Mouse (Mus musculus): ENCODE data around the gene Cap2. TPM values are rescaled to one million over a fixed set of nuclear protein-coding genes. Genes with fewer than 3 reads are reported as not detected.

Gene Cap2
- polyA plus RNA-seq, 1 experiment from 2014 or later, result 1.4 TPM

DNA sequence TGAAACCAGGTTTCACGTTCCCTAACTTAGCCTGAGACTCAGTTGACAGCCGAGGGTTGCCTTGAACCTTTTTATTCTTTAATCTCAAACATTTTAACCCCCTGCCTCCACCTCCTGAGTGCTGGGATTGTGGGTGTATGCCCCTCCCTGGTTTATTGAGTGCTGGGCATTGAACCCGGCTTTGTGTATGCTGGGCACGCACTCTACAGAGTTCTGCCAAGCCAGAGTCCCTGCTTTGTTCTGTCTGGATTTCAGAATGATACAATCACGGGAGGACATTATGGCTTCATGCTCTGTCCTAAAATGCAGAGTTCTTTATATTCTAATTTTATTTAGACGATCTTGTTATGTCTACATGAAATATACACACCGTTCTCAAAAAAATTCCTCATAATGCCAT is 41.1 kb downstream of the Cap2 start:
- no peaks in the 10 kb centered on the region for H3K27me3 ChIP-seq (ENCODE audit: control insufficient read depth, insufficient read depth, low read depth, low read length)
- H3K27ac ChIP-seq (ENCODE audit: low read length), result no peak overlapping the region
- 70% methylated on average over 7 of the region's 7 CpGs for WGBS (ENCODE audit: insufficient replicate concordance)
- no peak overlapping the region for H3K4me2 ChIP-seq (ENCODE audit: low read depth, low read length)
- no peaks in the 10 kb centered on the region for H3K36me3 ChIP-seq (ENCODE audit: control insufficient read depth, insufficient read depth)
- no peaks in the 10 kb centered on the region for H3K4me1 ChIP-seq (ENCODE audit: control insufficient read depth, low read depth, low read length)
- no peak overlapping the region for H3K4me3 ChIP-seq (ENCODE audit: low read depth, low read length)
- no peak for ATAC-seq (ENCODE audit: low read depth)
- no peak overlapping the region for H3K9ac ChIP-seq (ENCODE audit: low read depth, low read length)
- H3K9me3 ChIP-seq (replicated peaks; ENCODE audit: control insufficient read depth, low read length), result no peaks in the 10 kb centered on the region

DNA sequence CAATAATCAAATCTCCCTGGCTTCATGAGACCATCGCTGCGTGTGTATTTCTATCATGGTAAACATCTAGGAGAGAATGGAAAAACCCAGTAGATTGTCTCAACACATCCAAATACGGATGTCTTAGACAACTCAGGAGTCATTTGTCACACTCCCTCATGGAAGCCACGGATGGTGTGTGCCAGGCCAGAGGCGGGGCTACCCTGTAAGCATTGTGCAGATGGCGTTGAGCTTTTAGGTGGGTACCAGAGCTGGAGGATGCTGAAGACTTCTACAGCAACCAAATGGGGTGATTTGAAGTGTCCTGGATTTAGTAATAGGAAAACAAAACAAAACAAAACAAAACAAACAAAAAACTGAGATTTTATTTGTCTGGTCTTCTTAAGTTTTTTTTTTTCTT is 43.0 kb downstream of the Cap2 start:
- 59% methylated on average over 6 of the region's 6 CpGs for whole genome bisulfite sequencing (ENCODE audit: insufficient replicate concordance)
- Histone ChIP-seq H3K9ac (ENCODE audit: low read depth, low read length) (no peak overlapping the region), H3K36me3 (ENCODE audit: control insufficient read depth, insufficient read depth) (no peaks in the 10 kb centered on the region), H3K4me3 (ENCODE audit: low read depth, low read length) (no peak overlapping the region), H3K27ac (ENCODE audit: low read length) (no peak overlapping the region), H3K4me1 (ENCODE audit: control insufficient read depth, low read depth, low read length) (no peaks in the 10 kb centered on the region), H3K9me3 (replicated peaks; ENCODE audit: control insufficient read depth, low read length) (no peaks in the 10 kb centered on the region), H3K4me2 (ENCODE audit: low read depth, low read length) (no peak overlapping the region), H3K27me3 (ENCODE audit: control insufficient read depth, insufficient read depth, low read depth, low read length) (no peaks in the 10 kb centered on the region)
- no peak for ATAC-seq (ENCODE audit: low read depth)

- no peak overlapping the region for H3K9ac ChIP-seq (ENCODE audit: low read depth, low read length)
- WGBS (ENCODE audit: insufficient replicate concordance), result 58% methylated on average over 9 of the region's 9 CpGs
- H3K27me3 ChIP-seq (ENCODE audit: control insufficient read depth, insufficient read depth, low read depth, low read length), result no peaks in the 10 kb centered on the region
- H3K4me3 ChIP-seq (ENCODE audit: low read depth, low read length), result no peak overlapping the region
- H3K36me3 ChIP-seq (ENCODE audit: control insufficient read depth, insufficient read depth), result no peaks in the 10 kb centered on the region
- no peaks in the 10 kb centered on the region for H3K9me3 ChIP-seq (replicated peaks; ENCODE audit: control insufficient read depth, low read length)
- ATAC-seq (ENCODE audit: low read depth), result no peak
- H3K27ac ChIP-seq (ENCODE audit: low read length), result no peak overlapping the region
- H3K4me1 ChIP-seq (ENCODE audit: control insufficient read depth, low read depth, low read length), result no peaks in the 10 kb centered on the region
- H3K4me2 ChIP-seq (ENCODE audit: low read depth, low read length), result no peak overlapping the region
These were observed 43.4 kb downstream of the Cap2 start for GRCm38 (mm10) chr13:46545081-46545480.

- Histone ChIP-seq H3K9me3 (replicated peaks; ENCODE audit: control insufficient read depth, low read length) (no peaks in the 10 kb centered on the region), H3K36me3 (ENCODE audit: control insufficient read depth, insufficient read depth) (no peaks in the 10 kb centered on the region), H3K4me1 (ENCODE audit: control insufficient read depth, low read depth, low read length) (no peaks in the 10 kb centered on the region), H3K4me3 (ENCODE audit: low read depth, low read length) (no peak overlapping the region), H3K27me3 (ENCODE audit: control insufficient read depth, insufficient read depth, low read depth, low read length) (no peaks in the 10 kb centered on the region), H3K4me2 (ENCODE audit: low read depth, low read length) (no peak overlapping the region), H3K9ac (ENCODE audit: low read depth, low read length) (no peak overlapping the region), H3K27ac (ENCODE audit: low read length) (no peak overlapping the region)
- 66% methylated on average over 4 of the region's 4 CpGs for WGBS (ENCODE audit: insufficient replicate concordance)
- no peak for ATAC-seq (ENCODE audit: low read depth)
These were observed 45.2 kb downstream of the Cap2 start for GRCm38 (mm10) chr13:46546846-46547245.

DNA sequence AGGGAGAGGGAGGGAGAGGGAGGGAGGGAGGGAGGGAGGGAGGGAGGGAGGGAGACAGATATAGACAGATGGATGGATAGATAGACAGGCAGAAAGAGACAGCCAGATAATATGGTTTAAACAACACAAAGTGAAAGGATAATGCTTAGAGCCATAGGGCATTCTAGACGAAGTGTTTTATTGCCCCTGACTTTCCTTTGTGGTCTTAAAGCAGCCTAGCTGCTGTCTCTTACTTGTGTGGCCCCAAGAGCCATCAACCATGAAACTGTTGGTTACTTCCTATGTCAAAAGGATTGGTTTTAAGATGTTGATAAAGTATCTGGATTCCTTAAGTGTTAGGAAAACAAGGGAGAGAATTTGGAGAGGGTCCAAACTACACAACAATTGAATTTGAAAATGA is 45.6 kb downstream of the Cap2 start:
- WGBS (ENCODE audit: insufficient replicate concordance), result 23% methylated on average over 1 of the region's 1 CpGs
- no peak overlapping the region for H3K27ac ChIP-seq (ENCODE audit: low read length)
- no peaks in the 10 kb centered on the region for H3K9me3 ChIP-seq (replicated peaks; ENCODE audit: control insufficient read depth, low read length)
- H3K4me2 ChIP-seq (ENCODE audit: low read depth, low read length), result no peak overlapping the region
- ATAC-seq (ENCODE audit: low read depth), result no peak
- no peaks in the 10 kb centered on the region for H3K36me3 ChIP-seq (ENCODE audit: control insufficient read depth, insufficient read depth)
- H3K9ac ChIP-seq (ENCODE audit: low read depth, low read length), result no peak overlapping the region
- no peaks in the 10 kb centered on the region for H3K27me3 ChIP-seq (ENCODE audit: control insufficient read depth, insufficient read depth, low read depth, low read length)
- H3K4me1 ChIP-seq (ENCODE audit: control insufficient read depth, low read depth, low read length), result no peaks in the 10 kb centered on the region
- H3K4me3 ChIP-seq (ENCODE audit: low read depth, low read length), result no peak overlapping the region

DNA sequence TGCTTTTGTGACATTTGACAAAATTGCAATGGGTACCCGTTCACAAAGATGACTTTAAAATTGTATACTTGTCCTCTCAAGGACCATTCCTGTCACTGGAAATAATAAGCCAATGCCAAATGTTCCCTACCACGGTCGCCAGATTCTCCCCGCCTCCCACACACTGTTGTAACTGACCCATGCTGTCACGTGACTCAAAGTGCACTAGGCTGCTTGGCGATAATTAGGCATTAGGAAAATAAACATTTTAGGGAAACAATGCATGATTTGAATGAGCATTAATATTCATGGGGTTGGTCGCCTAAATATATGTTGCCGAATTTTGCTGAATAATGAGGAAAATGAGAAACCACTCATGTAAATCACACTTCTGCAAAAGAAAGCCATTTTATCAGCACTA is 46.5 kb downstream of the Cap2 start:
- H3K9me3 ChIP-seq (replicated peaks; ENCODE audit: control insufficient read depth, low read length), result no peaks in the 10 kb centered on the region
- H3K4me2 ChIP-seq (ENCODE audit: low read depth, low read length), result no peak overlapping the region
- 72% methylated on average over 8 of the region's 8 CpGs for WGBS (ENCODE audit: insufficient replicate concordance)
- H3K27me3 ChIP-seq (ENCODE audit: control insufficient read depth, insufficient read depth, low read depth, low read length), result no peaks in the 10 kb centered on the region
- no peaks in the 10 kb centered on the region for H3K36me3 ChIP-seq (ENCODE audit: control insufficient read depth, insufficient read depth)
- no peak overlapping the region for H3K27ac ChIP-seq (ENCODE audit: low read length)
- no peaks in the 10 kb centered on the region for H3K4me1 ChIP-seq (ENCODE audit: control insufficient read depth, low read depth, low read length)
- H3K9ac ChIP-seq (ENCODE audit: low read depth, low read length), result no peak overlapping the region
- no peak overlapping the region for H3K4me3 ChIP-seq (ENCODE audit: low read depth, low read length)
- no peak for ATAC-seq (ENCODE audit: low read depth)

GRCm38 (mm10) chr13:46548600-46549179 is 47.0 kb downstream of the Cap2 start:
- no peak for ATAC-seq (ENCODE audit: low read depth)
- Histone ChIP-seq H3K27me3 (ENCODE audit: control insufficient read depth, insufficient read depth, low read depth, low read length) (no peaks in the 10 kb centered on the region), H3K9me3 (replicated peaks; ENCODE audit: control insufficient read depth, low read length) (no peaks in the 10 kb centered on the region), H3K27ac (ENCODE audit: low read length) (no peak overlapping the region), H3K9ac (ENCODE audit: low read depth, low read length) (no peak overlapping the region), H3K4me2 (ENCODE audit: low read depth, low read length) (no peak overlapping the region), H3K36me3 (ENCODE audit: control insufficient read depth, insufficient read depth) (no peaks in the 10 kb centered on the region), H3K4me1 (ENCODE audit: control insufficient read depth, low read depth, low read length) (no peaks in the 10 kb centered on the region), H3K4me3 (ENCODE audit: low read depth, low read length) (no peak overlapping the region)
- 59% methylated on average over 5 of the region's 5 CpGs for WGBS (ENCODE audit: insufficient replicate concordance)

- no peak for ATAC-seq (ENCODE audit: low read depth)
- Histone ChIP-seq H3K4me2 (ENCODE audit: low read depth, low read length) (no peak overlapping the region), H3K9me3 (replicated peaks; ENCODE audit: control insufficient read depth, low read length) (no peaks in the 10 kb centered on the region), H3K4me3 (ENCODE audit: low read depth, low read length) (no peak overlapping the region), H3K9ac (ENCODE audit: low read depth, low read length) (no peak overlapping the region), H3K27ac (ENCODE audit: low read length) (no peak overlapping the region), H3K36me3 (ENCODE audit: control insufficient read depth, insufficient read depth) (no peaks in the 10 kb centered on the region), H3K27me3 (ENCODE audit: control insufficient read depth, insufficient read depth, low read depth, low read length) (no peaks in the 10 kb centered on the region), H3K4me1 (ENCODE audit: control insufficient read depth, low read depth, low read length) (no peaks in the 10 kb centered on the region)
- WGBS (ENCODE audit: insufficient replicate concordance), result 70% methylated on average over 10 of the region's 10 CpGs
These were observed 49.0 kb downstream of the Cap2 start for GRCm38 (mm10) chr13:46550627-46551026.

DNA sequence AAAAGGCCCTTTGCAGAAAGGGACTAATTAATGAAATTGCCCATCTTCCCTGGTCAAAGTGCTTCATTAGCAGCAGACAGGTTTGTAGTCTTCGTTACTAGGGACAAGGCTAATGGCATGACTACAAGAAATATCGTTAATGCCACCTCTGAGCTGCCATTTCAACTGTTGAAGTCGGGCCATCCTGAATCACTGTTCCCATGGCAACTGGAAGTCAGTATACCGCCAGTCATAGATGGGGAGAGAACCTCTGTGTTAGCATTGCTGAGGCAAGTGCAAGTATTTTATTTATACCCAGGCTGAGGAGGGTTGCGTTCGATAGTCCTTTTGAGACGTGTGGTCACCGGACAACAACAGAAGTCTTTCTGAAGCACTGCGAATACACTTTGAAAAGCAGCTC is 53.1 kb downstream of the Cap2 start:
- WGBS (ENCODE audit: insufficient replicate concordance), result 69% methylated on average over 9 of the region's 9 CpGs

More for the DNA sequence above, 53.1 kb downstream of the Cap2 start:
- Histone ChIP-seq H3K9ac (ENCODE audit: low read depth, low read length) (no peak overlapping the region), H3K4me3 (ENCODE audit: low read depth, low read length) (no peak overlapping the region), H3K27me3 (ENCODE audit: control insufficient read depth, insufficient read depth, low read depth, low read length) (no peaks in the 10 kb centered on the region), H3K36me3 (ENCODE audit: control insufficient read depth, insufficient read depth) (no peaks in the 10 kb centered on the region), H3K9me3 (replicated peaks; ENCODE audit: control insufficient read depth, low read length) (no peaks in the 10 kb centered on the region), H3K4me1 (ENCODE audit: control insufficient read depth, low read depth, low read length) (no peaks in the 10 kb centered on the region), H3K27ac (ENCODE audit: low read length) (no peak overlapping the region), H3K4me2 (ENCODE audit: low read depth, low read length) (no peak overlapping the region)
- no peak for ATAC-seq (ENCODE audit: low read depth)

All from liver, embryonic 16.5 days (tissue).